Comparison of ENCODE assay signal across 8 mouse cellular contexts in genomic region chr9:101075091-101075581, GRCm38 (mm10). TPM values are rescaled to one million over a fixed set of nuclear protein-coding genes. Genes with fewer than 3 reads are reported as not detected.
DNase-seq lines count a peak whose midpoint lies in the region; ATAC-seq and TF ChIP-seq lines count a peak whose summit lies in the region.

No protein-coding gene starts in this region.

- WGBS in forebrain, embryonic 11.5 days: under 1% methylated on average over 25 of the region's 25 CpGs
- WGBS in intestine, embryonic 14.5 days: under 1% methylated on average over 25 of the region's 25 CpGs
- WGBS in liver, postnatal 0 days (ENCODE audit: insufficient replicate concordance): under 1% methylated on average over 25 of the region's 25 CpGs
- WGBS in neural tube, embryonic 14.5 days: under 1% methylated on average over 25 of the region's 25 CpGs

- H3K4me3 ChIP-seq in forebrain, embryonic 11.5 days (ENCODE audit: low read depth, low read length): peak overlapping the region; percentile 97
- peak overlapping the region; percentile 99 for H3K4me3 ChIP-seq in intestine, embryonic 14.5 days (ENCODE audit: low read depth, low read length)
- peak overlapping the region; percentile 96 for H3K4me3 ChIP-seq in liver, postnatal 0 days (ENCODE audit: low read depth, low read length)
- H3K4me3 ChIP-seq in neural tube, embryonic 14.5 days (ENCODE audit: low read depth, low read length): peak overlapping the region; percentile 99

- ATAC-seq in forebrain, embryonic 11.5 days (replicated peaks; ENCODE audit: low FRiP score): no peak
- ATAC-seq in intestine, embryonic 14.5 days (replicated peaks; ENCODE audit: low FRiP score, low TSS enrichment, low read depth): no peak
- ATAC-seq in liver, postnatal 0 days: no peak
- ATAC-seq in neural tube, embryonic 14.5 days (ENCODE audit: low read depth): no peak
- ATAC-seq in frontal cortex, adult (ENCODE audit: low TSS enrichment): no peak

- H3K9ac ChIP-seq in forebrain, embryonic 11.5 days (ENCODE audit: low read length): peak overlapping the region; percentile 96
- H3K9ac ChIP-seq in intestine, embryonic 14.5 days (ENCODE audit: low read length): peak overlapping the region; percentile 98
- H3K9ac ChIP-seq in liver, postnatal 0 days (replicated peaks): peak overlapping the region; percentile 100
- peak overlapping the region; percentile 99 for H3K9ac ChIP-seq in neural tube, embryonic 14.5 days (replicated peaks; ENCODE audit: low read depth, low read length)

- peak overlapping the region; percentile 58 for H3K4me2 ChIP-seq in forebrain, embryonic 11.5 days (ENCODE audit: low read depth, low read length, severe bottlenecking)
- peak overlapping the region; percentile 62 for H3K4me2 ChIP-seq in intestine, embryonic 14.5 days (ENCODE audit: low read length)
- H3K4me2 ChIP-seq in liver, postnatal 0 days (ENCODE audit: low read depth, low read length): peak overlapping the region; percentile 96
- peak overlapping the region; percentile 97 for H3K4me2 ChIP-seq in neural tube, embryonic 14.5 days (ENCODE audit: low read depth, low read length)

- H3K36me3 ChIP-seq in forebrain, embryonic 11.5 days (ENCODE audit: control insufficient read depth, insufficient read depth, low read length): no peaks in the 10 kb centered on the region
- no peaks in the 10 kb centered on the region for H3K36me3 ChIP-seq in intestine, embryonic 14.5 days (ENCODE audit: control insufficient read depth, insufficient read depth, low read length)
- H3K36me3 ChIP-seq in liver, postnatal 0 days (replicated peaks; ENCODE audit: insufficient read depth, low read length): peaks cover 4% of the 10 kb centered on the region; the same call in 1 of the 2 replicates
- no peaks in the 10 kb centered on the region for H3K36me3 ChIP-seq in neural tube, embryonic 14.5 days (ENCODE audit: control insufficient read depth, insufficient read depth, low read length)

- no peak for TF ChIP-seq CTCF in liver, postnatal 0 days (IDR thresholded peaks at IDR 0.05; ENCODE audit: low read depth)

- H3K9me3 ChIP-seq in forebrain, embryonic 11.5 days (ENCODE audit: control insufficient read depth, low read length): no peaks in the 10 kb centered on the region
- H3K9me3 ChIP-seq in intestine, embryonic 14.5 days (ENCODE audit: control insufficient read depth, low read length): no peaks in the 10 kb centered on the region
- H3K9me3 ChIP-seq in liver, postnatal 0 days (ENCODE audit: low read length): no peaks in the 10 kb centered on the region
- H3K9me3 ChIP-seq in neural tube, embryonic 14.5 days (ENCODE audit: control insufficient read depth, low read length): no peaks in the 10 kb centered on the region

- peak; percentile 23 for DNase-seq in urinary bladder, postnatal 36 days (ENCODE audit: low spot score in 2 of 2)
- no peak for DNase-seq in urinary bladder, postnatal 25 days (ENCODE audit: low spot score)
- peak; percentile 55 for DNase-seq in forebrain, embryonic 11.5 days (ENCODE audit: low spot score)
- DNase-seq in intestine, embryonic 14.5 days (ENCODE audit: low spot score): no peak
- DNase-seq in liver, postnatal 0 days: peak; percentile 42
- no peak for DNase-seq in cerebellum, adult 9-10 months

- peaks cover 4% of the 10 kb centered on the region; the same call in 1 of the 2 replicates for H3K4me1 ChIP-seq in forebrain, embryonic 11.5 days (replicated peaks; ENCODE audit: control insufficient read depth, insufficient read depth, low read length)
- H3K4me1 ChIP-seq in intestine, embryonic 14.5 days (replicated peaks; ENCODE audit: control insufficient read depth, insufficient read depth, low read length): peaks cover 28% of the 10 kb centered on the region
- peaks cover 24% of the 10 kb centered on the region for H3K4me1 ChIP-seq in liver, postnatal 0 days (ENCODE audit: insufficient read depth)
- H3K4me1 ChIP-seq in neural tube, embryonic 14.5 days (ENCODE audit: control insufficient read depth, insufficient read depth, low read length): peaks cover 27% of the 10 kb centered on the region

- no peaks in the 10 kb centered on the region for H3K27me3 ChIP-seq in forebrain, embryonic 11.5 days (ENCODE audit: control insufficient read depth, insufficient read depth, low read length)
- H3K27me3 ChIP-seq in intestine, embryonic 14.5 days (replicated peaks; ENCODE audit: control insufficient read depth, insufficient read depth, low read length): no peaks in the 10 kb centered on the region
- H3K27me3 ChIP-seq in liver, postnatal 0 days (ENCODE audit: insufficient read depth, low read length): no peaks in the 10 kb centered on the region
- no peaks in the 10 kb centered on the region; the same call in 1 of the 2 replicates for H3K27me3 ChIP-seq in neural tube, embryonic 14.5 days (ENCODE audit: control insufficient read depth, insufficient read depth, low read length)

- TF ChIP-seq EP300 in liver, postnatal 0 days (IDR thresholded peaks at IDR 0.05; ENCODE audit: low read depth): no peak

- peak overlapping the region; percentile 96 for H3K27ac ChIP-seq in forebrain, embryonic 11.5 days (ENCODE audit: low read depth, low read length)
- peak overlapping the region; percentile 99 for H3K27ac ChIP-seq in intestine, embryonic 14.5 days (ENCODE audit: low read depth)
- peak overlapping the region; percentile 100 for H3K27ac ChIP-seq in liver, postnatal 0 days (ENCODE audit: low read depth)
- H3K27ac ChIP-seq in neural tube, embryonic 14.5 days (ENCODE audit: low read depth, low read length): peak overlapping the region; percentile 100

RNA-seq across cellular contexts. Expression of gene Msl2, which starts 1.2 kb away (rescaled TPM):
- 5.6 and 6.2 TPM in 2 replicates for polyA plus RNA-seq in forebrain, embryonic 11.5 days (2014; fragmentation: Nextera tagmentation; extraction: Ambion mirVana)
- polyA plus RNA-seq in intestine, embryonic 14.5 days (2014; fragmentation: Nextera tagmentation; extraction: Ambion mirVana): 5.8 and 7.0 TPM in 2 replicates
- polyA plus RNA-seq in liver, postnatal 0 days (2015; fragmentation: Nextera tagmentation; extraction: Ambion mirVana): 2.2 and 2.4 TPM in 2 replicates
- 7.4 and 7.8 TPM in 2 replicates for polyA plus RNA-seq in neural tube, embryonic 14.5 days (2014; fragmentation: Nextera tagmentation; extraction: Ambion mirVana)

RNA-seq across cellular contexts. Expression of gene Pccb, which starts 40.4 kb away (rescaled TPM):
- polyA plus RNA-seq in forebrain, embryonic 11.5 days (2014; fragmentation: Nextera tagmentation; extraction: Ambion mirVana): 14.4 and 16.3 TPM in 2 replicates
- polyA plus RNA-seq in intestine, embryonic 14.5 days (2014; fragmentation: Nextera tagmentation; extraction: Ambion mirVana): 24.7 and 26.4 TPM in 2 replicates
- polyA plus RNA-seq in liver, postnatal 0 days (2015; fragmentation: Nextera tagmentation; extraction: Ambion mirVana): 14.2 and 15.6 TPM in 2 replicates
- 25.4 and 26.4 TPM in 2 replicates for polyA plus RNA-seq in neural tube, embryonic 14.5 days (2014; fragmentation: Nextera tagmentation; extraction: Ambion mirVana)

Comparison
In these comparisons a context has a peak if more than half of its experiments do, and no peak if none do; other contexts are left out.
1. DNase-seq: peak in urinary bladder, postnatal 36 days (2 of 2), forebrain, embryonic 11.5 days (single experiment) and liver, postnatal 0 days (single experiment); none in urinary bladder, postnatal 25 days (single experiment), intestine, embryonic 14.5 days (single experiment) and cerebellum, adult 9-10 months (single experiment).
2. Peak in every context shown above with its lines, with median percentiles within 50 percentile points of each other: H3K27ac ChIP-seq, H3K4me2 ChIP-seq, H3K4me3 ChIP-seq and H3K9ac ChIP-seq.